Mouse (Mus musculus) intestine, postnatal 0 days (tissue): ENCODE results near the gene Mucl3. TPM values are rescaled to one million over a fixed set of nuclear protein-coding genes. Genes with fewer than 3 reads are reported as not detected.

Experiments used
- ATAC-seq: fragments of 200-750 bp; cut with Nextera tagmentation; 2 replicates; pipeline ENCODE4 v1.8.0; 2017; ENCODE audit warnings: mild to moderate bottlenecking, moderate TSS enrichment, moderate library complexity
- H3K27ac ChIP-seq: fragments of 300-500 bp; sonication (generic); 2 replicates; pipeline ENCODE4 v1.5.1; 2014; ENCODE audit warnings: mild to moderate bottlenecking, low read depth, low read length, moderate library complexity
- H3K27me3 ChIP-seq: fragments of 300-500 bp; sonication (generic); replicated peaks from 2 replicates; pipeline ENCODE4 v1.6.1; 2014; ENCODE audit warnings: low read length, mixed read lengths; ENCODE audit not compliant: control insufficient read depth, insufficient read depth
- H3K36me3 ChIP-seq: fragments of 300-500 bp; sonication (generic); 2 replicates; pipeline ENCODE4 v1.6.1; 2014; ENCODE audit warnings: mild to moderate bottlenecking, moderate library complexity; ENCODE audit not compliant: control insufficient read depth, insufficient read depth
- H3K4me1 ChIP-seq: fragments of 300-500 bp; sonication (generic); replicated peaks from 2 replicates; pipeline ENCODE4 v1.6.1; 2014; ENCODE audit warnings: antibody characterized with exemption, low read length, mixed read lengths; ENCODE audit not compliant: control insufficient read depth, insufficient read depth
- H3K4me2 ChIP-seq: fragments of 300-500 bp; sonication (generic); replicated peaks from 2 replicates; pipeline ENCODE4 v1.6.1; 2014; ENCODE audit warnings: low read depth, mild to moderate bottlenecking, moderate library complexity
- H3K4me3 ChIP-seq: fragments of 300-500 bp; sonication (generic); 2 replicates; pipeline ENCODE4 v1.5.1; 2014; ENCODE audit warnings: low read depth, low read length
- H3K9ac ChIP-seq: fragments of 300-500 bp; sonication (generic); 2 replicates; pipeline ENCODE4 v1.6.1; 2014; ENCODE audit warnings: mild to moderate bottlenecking, low read depth, low read length
- H3K9me3 ChIP-seq: fragments of 300-500 bp; sonication (generic); 2 replicates; pipeline ENCODE4 v1.6.1; 2016; ENCODE audit warnings: mixed run types; ENCODE audit not compliant: control insufficient read depth
- CTCF ChIP-seq: sonication (generic); IDR thresholded peaks from 2 replicates; pipeline ENCODE4 v1.5.1; 2016; ENCODE audit warnings: low read depth, mild to moderate bottlenecking, control low read depth, antibody characterized with exemption, moderate library complexity
- WGBS: fragments of 180-500 bp; shearing (Covaris S2); extraction: QIAGEN DNeasy Blood & Tissue Kit; methylation state at CpG from one replicate; pipeline ENCODE4 v1.1.7; 2014; 5-methylcytosine and 5-hydroxymethylcytosine counted together
- polyA plus RNA-seq: library from polyadenylated mRNA; unstranded; fragments of >200 nt; fragmentation: Nextera tagmentation; extraction: Ambion mirVana; gene quantifications from 2 replicates; pipeline ENCODE4 v1.2.1, GENCODE M21; 2015

Gene Mucl3
- polyA plus RNA-seq, 1 experiment from 2014 or later = 2.8 TPM

DNA sequence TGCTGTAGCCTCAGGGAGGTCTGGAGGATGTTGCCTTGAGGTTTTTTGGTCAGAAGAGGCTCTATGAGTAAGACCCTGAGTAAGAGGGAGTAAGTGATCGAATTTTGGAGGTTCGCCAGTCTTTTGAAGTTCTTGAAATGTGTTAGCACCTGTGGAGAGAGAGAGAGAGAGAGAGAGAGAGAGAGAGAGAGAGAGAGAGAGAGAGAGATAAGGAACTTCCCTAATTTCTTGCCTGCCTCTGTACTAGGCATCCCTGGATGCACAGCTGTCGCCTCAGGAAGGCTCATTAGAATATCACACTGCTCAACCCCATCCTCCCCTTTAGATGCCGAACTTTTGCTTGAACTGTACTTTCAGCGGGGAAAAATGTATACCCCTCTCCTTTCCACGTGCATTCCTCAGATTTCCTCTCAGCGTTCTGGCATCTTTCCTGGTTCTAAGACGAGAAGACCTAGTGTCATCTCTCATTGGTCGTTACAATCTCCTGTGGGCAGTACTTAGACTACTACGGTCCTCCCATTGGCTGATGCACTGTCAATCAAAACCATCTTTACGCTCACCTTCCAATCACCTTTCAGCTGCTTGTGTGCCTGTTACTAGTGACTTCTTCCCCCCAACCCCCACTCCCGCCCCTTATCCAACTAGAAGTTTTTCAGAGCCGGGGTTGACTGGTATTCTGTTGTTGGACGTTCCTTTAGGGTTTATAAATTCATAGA, 4.9 kb downstream of the Mucl3 start:
- ATAC-seq = peak; percentile 70
- TF ChIP-seq CTCF = no peak
- H3K27me3 ChIP-seq = no peaks in the 10 kb centered on the region
- no peaks in the 10 kb centered on the region for H3K4me1 ChIP-seq
- no peak overlapping the region for H3K27ac ChIP-seq
- peak overlapping the region; percentile 24; the same call in 1 of the 2 replicates for H3K4me2 ChIP-seq
- H3K9me3 ChIP-seq = no peaks in the 10 kb centered on the region
- H3K9ac ChIP-seq = no peak overlapping the region
- H3K36me3 ChIP-seq = no peaks in the 10 kb centered on the region
- H3K4me3 ChIP-seq = no peak overlapping the region
- 32% methylated on average over 14 of the region's 14 CpGs for WGBS

DNA sequence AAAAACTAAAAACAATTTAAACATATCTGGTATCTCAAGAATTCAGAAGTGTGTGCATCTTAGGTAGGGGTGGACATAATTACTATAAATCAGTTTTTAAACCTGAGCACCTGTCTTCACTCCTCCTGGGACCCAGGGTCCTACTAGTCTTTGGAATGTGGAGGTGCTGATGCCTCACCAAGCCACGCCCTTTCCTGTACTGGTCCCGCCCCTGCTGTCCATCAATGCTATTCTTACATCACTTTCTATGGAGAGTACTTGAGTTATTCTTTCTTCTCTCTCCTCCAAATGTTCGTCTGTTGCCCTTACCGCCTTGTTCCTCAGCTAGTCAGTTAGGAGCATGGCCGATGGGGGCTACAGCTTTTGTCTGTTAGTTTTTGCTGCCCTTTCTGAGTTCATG, 7.1 kb downstream of the Mucl3 start:
- H3K9ac ChIP-seq = no peak overlapping the region
- ATAC-seq = no peak
- no peak overlapping the region for H3K27ac ChIP-seq
- no peak overlapping the region for H3K4me2 ChIP-seq
- H3K27me3 ChIP-seq = no peaks in the 10 kb centered on the region
- TF ChIP-seq CTCF = no peak
- H3K36me3 ChIP-seq = no peaks in the 10 kb centered on the region
- no peaks in the 10 kb centered on the region for H3K9me3 ChIP-seq
- H3K4me3 ChIP-seq = no peak overlapping the region
- H3K4me1 ChIP-seq = no peaks in the 10 kb centered on the region
- WGBS = 32% methylated on average over 5 of the region's 5 CpGs

DNA sequence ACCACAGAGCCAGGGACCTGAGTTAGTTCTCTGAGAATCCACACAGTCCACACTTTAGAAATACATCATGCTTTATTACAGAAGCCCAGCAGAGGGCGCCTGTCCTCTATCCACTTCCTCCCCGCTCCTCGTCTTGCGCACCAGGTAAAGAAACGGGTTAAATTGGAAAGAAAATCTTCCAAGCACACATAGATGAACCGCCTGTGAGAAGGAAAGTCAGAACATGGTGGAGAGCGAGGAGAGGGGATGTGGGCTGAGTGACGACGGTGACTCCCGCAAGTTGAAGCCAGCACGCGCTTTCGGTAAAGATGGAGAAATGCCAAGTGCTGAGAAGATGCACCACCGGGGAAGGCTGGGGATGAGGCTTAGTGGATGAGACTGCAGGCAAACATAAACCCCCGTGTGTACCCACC, 7.8 kb downstream of the Mucl3 start:
- no peaks in the 10 kb centered on the region for H3K9me3 ChIP-seq
- peak overlapping the region; percentile 36 for H3K4me3 ChIP-seq
- no peaks in the 10 kb centered on the region for H3K36me3 ChIP-seq
- ATAC-seq = 0 out of 2 replicates have a peak, but pooled peaks have one; percentile 16
- 2% methylated on average over 15 of the region's 15 CpGs for WGBS
- H3K27ac ChIP-seq = no peak overlapping the region
- peak overlapping the region; percentile 62 for H3K4me2 ChIP-seq
- no peaks in the 10 kb centered on the region for H3K4me1 ChIP-seq
- no peak overlapping the region; the same call in 1 of the 2 replicates for H3K9ac ChIP-seq
- peak; percentile 91 for TF ChIP-seq CTCF
- H3K27me3 ChIP-seq = no peaks in the 10 kb centered on the region

DNA sequence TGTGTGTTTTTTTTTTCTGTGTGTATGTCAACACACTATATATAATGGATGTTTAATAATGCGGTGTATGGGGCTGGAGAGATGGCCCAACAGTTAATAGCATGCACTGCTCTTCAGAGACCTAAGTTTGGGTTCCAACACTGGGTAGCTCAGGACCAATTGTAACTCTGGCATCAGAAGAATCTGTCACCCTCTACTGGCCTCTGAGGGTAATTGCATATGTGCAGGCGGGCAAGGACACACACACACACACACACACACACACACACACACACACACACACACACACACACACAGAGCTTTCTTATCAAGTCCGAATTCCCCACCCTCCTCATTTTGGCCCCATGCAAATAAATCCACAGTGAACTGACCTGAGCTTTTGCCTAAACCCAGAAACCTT, 8.3 kb downstream of the Mucl3 start:
- no peak overlapping the region for H3K4me3 ChIP-seq
- no peak overlapping the region for H3K9ac ChIP-seq
- H3K9me3 ChIP-seq = no peaks in the 10 kb centered on the region
- no peaks in the 10 kb centered on the region for H3K36me3 ChIP-seq
- no peak overlapping the region for H3K4me2 ChIP-seq
- no peaks in the 10 kb centered on the region for H3K4me1 ChIP-seq
- WGBS = 77% methylated on average over 3 of the region's 3 CpGs
- no peaks in the 10 kb centered on the region for H3K27me3 ChIP-seq
- no peak for ATAC-seq
- no peak overlapping the region for H3K27ac ChIP-seq
- TF ChIP-seq CTCF = peak; percentile 33

DNA sequence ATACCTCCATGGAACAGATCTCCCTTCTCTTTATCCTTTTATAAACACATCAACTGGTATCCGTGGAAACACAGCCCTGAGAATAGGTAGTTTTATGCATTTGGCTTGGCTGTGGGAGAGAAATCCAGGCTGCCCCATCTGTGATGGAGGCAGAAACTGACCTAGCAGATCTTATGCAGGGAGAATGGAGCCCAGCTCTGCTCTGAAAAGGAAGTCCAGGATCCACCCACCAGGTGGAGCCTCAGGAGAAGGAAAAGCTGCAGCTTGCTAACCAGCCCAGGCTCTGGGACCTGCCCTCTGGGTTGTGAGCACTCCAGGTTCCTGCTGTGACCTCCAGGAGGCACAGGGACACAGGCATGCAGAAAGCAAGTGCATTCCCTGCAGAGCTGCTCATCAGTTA, 9.5 kb downstream of the Mucl3 start:
- no peak overlapping the region for H3K27ac ChIP-seq
- 12% methylated on average over 1 of the region's 1 CpGs for WGBS

DNA sequence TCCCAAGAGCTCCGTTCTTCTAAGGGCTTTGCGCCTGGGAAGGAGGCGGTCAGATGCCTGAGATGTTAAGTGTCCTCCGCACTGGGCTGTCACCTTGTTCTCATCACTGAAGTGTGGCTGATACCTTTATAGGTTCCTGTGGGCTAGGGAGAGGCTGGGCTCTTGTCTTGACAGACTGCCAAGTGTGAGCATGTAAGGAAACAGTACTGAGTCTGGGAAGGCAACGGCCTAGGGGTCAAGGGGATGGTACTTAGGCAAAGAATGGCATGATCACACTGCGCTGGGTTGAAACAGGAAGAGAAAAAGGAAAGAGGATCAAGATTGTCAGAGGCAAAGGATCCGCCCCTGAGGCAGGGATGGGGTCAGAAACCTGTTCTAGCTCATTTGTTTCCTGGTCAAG, 17.0 kb downstream of the Mucl3 start, which contains the start of gene Gm9573:
Gene Gm9573 (minus strand): TSS at position 101 of the 400 bp plus-strand sequence.
- no peak within 1 kb of the TSS for H3K27ac ChIP-seq
- no peaks in the 10 kb centered on the region for H3K4me1 ChIP-seq
- WGBS = 81% methylated on average over 7 of the region's 7 CpGs
- H3K4me3 ChIP-seq = no peak within 1 kb of the TSS
- no peak within 1 kb of the TSS for H3K4me2 ChIP-seq
- TF ChIP-seq CTCF = no peak
- no peak for ATAC-seq
- H3K27me3 ChIP-seq = no peaks in the 10 kb centered on the region
- H3K36me3 ChIP-seq = no peaks in the 10 kb centered on the region
- no peaks in the 10 kb centered on the region for H3K9me3 ChIP-seq
- no peak within 1 kb of the TSS for H3K9ac ChIP-seq

More for the DNA sequence above, 9.5 kb downstream of the Mucl3 start:
- no peak overlapping the region for H3K4me3 ChIP-seq
- no peaks in the 10 kb centered on the region for H3K4me1 ChIP-seq
- no peaks in the 10 kb centered on the region for H3K27me3 ChIP-seq
- no peak overlapping the region for H3K4me2 ChIP-seq
- no peaks in the 10 kb centered on the region for H3K9me3 ChIP-seq
- H3K9ac ChIP-seq = no peak overlapping the region
- no peaks in the 10 kb centered on the region for H3K36me3 ChIP-seq
- peak; percentile 81 for TF ChIP-seq CTCF
- ATAC-seq = peak; percentile 67
